Mouse (Mus musculus): Measurements from ENCODE around the gene Tmem189.

GRCm38 (mm10) chr2:167633537-167633872, 56.1 kb downstream of the Tmem189 start:
- TF ChIP-seq E2F4 (IDR thresholded peaks at IDR 0.05; ENCODE audit: borderline replicate concordance, low read depth, low read length), result no peak
- TF ChIP-seq CTCF (IDR thresholded peaks at IDR 0.05 in 2 of 3, conservative IDR thresholded peaks at IDR 0.05 in 1 of 3; ENCODE audit: control insufficient read depth in 1 of 3, insufficient read depth in 1 of 3, low read depth in 2 of 3, low read length in 3 of 3, poor library complexity in 1 of 3, severe bottlenecking in 1 of 3), result no peak
- no peak for TF ChIP-seq MAZ (IDR thresholded peaks at IDR 0.05; ENCODE audit: low read depth, low read length)
- no peak for TF ChIP-seq GATA1 (IDR thresholded peaks at IDR 0.05; ENCODE audit: low read depth, low read length)
- TF ChIP-seq TAL1 (IDR thresholded peaks at IDR 0.05; ENCODE audit: low read length), result no peak
- no peak for TF ChIP-seq HCFC1 (IDR thresholded peaks at IDR 0.05; ENCODE audit: low read depth, low read length)
- no peak for TF ChIP-seq MAFK (IDR thresholded peaks at IDR 0.05; ENCODE audit: borderline replicate concordance, low read depth, low read length)
- no peak for TF ChIP-seq USF2 (IDR thresholded peaks at IDR 0.05; ENCODE audit: borderline replicate concordance in 1 of 2, insufficient read depth in 1 of 2, low read depth in 1 of 2, low read length in 2 of 2)

Data from MEL (cell line).